Mouse (Mus musculus) erythroblast, embryonic 14.5 days (primary cell): ENCODE results near the gene Rab36.

Experiments
- GATA1 ChIP-seq: IDR thresholded peaks from 2 replicates; pipeline ENCODE4 v1.6.1; 2012; ENCODE audit warnings: low read length, inconsistent platforms, mixed read lengths
- TAL1 ChIP-seq: IDR thresholded peaks from 3 replicates; pipeline ENCODE4 v1.6.1; 2012; ENCODE audit warnings: low read length, inconsistent platforms, mixed read lengths

DNA sequence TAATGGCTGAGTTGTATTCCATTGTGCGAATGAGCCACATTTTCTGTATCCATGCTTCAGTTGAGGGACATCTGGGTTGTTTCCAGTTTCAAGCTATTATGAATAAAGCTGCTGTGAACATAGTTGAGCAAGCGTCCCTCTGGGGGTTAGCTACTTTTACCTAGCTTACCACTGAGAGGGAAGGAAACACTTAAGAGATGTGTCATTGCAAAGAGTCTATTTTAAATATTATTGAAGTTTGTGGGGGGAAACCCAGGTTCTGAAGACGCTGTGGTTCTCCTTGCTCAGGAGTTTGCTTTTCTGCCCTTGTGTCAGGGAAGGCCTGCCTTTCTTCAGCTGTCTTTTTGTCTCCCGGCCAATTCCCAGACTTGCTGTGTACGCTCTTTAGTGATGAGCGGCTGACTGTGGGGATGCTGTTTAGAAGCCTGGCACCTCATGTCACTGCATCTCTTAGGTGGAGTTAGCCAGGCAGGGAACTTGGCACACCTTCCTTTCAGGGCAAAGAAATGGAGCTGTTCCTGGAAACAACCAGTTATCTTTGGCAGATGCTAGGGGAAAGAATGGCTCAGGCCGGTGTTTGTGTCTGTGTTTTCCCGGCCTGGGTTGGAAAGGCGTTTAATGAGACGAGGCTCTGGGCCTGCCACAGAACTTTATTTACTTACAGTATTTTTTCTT lies 54.8 kb downstream of the Rab36 start:
- TF ChIP-seq GATA1, result no peak
- TF ChIP-seq TAL1, result no peak
